Mouse (Mus musculus) stomach, embryonic 14.5 days (tissue): Measurements from ENCODE around the gene Sox9. TPM values are rescaled to one million over a fixed set of nuclear protein-coding genes. Genes with fewer than 3 reads are reported as not detected.

ENCODE experiments used
- ATAC-seq: fragments of 200-750 bp; cut with Nextera tagmentation; 2 replicates; pipeline ENCODE4 v1.8.0; 2017; ENCODE audit warnings: low read depth, moderate TSS enrichment; ENCODE audit not compliant: insufficient number of reproducible peaks, insufficient read depth, low FRiP score
- H3K27ac ChIP-seq: fragments of 300-500 bp; sonication (generic); 2 replicates; pipeline ENCODE4 v1.5.1; 2014; ENCODE audit warnings: mild to moderate bottlenecking, low read length, moderate library complexity, mixed read lengths
- H3K27me3 ChIP-seq: fragments of 300-500 bp; sonication (generic); 2 replicates; pipeline ENCODE4 v1.6.1; 2014; ENCODE audit warnings: low read length, control low read depth, mixed read lengths; ENCODE audit not compliant: control insufficient read depth, insufficient read depth
- H3K36me3 ChIP-seq: fragments of 300-500 bp; sonication (generic); 2 replicates; pipeline ENCODE4 v1.6.1; 2014; ENCODE audit warnings: mild to moderate bottlenecking, control low read depth, low read length, moderate library complexity, mixed read lengths; ENCODE audit not compliant: control insufficient read depth, insufficient read depth
- H3K4me1 ChIP-seq: fragments of 300-500 bp; sonication (generic); 2 replicates; pipeline ENCODE4 v1.6.1; 2014; ENCODE audit warnings: low read length, control low read depth, mixed read lengths; ENCODE audit not compliant: control insufficient read depth, insufficient read depth
- H3K4me2 ChIP-seq: fragments of 300-500 bp; sonication (generic); replicated peaks from 2 replicates; pipeline ENCODE4 v1.6.1; 2014; ENCODE audit warnings: low read depth, low read length, control low read depth
- H3K4me3 ChIP-seq: fragments of 300-500 bp; sonication (generic); 2 replicates; pipeline ENCODE4 v1.5.1; 2014; ENCODE audit warnings: low read depth, low read length, control low read depth
- H3K9ac ChIP-seq: fragments of 300-500 bp; sonication (generic); replicated peaks from 2 replicates; pipeline ENCODE4 v1.6.1; 2014; ENCODE audit warnings: low read depth, mild to moderate bottlenecking, control low read depth, low read length, moderate library complexity, mixed read lengths
- H3K9me3 ChIP-seq: fragments of 300-500 bp; sonication (generic); 2 replicates; pipeline ENCODE4 v1.6.1; 2016; ENCODE audit warnings: low read depth, low read length, control low read depth; ENCODE audit not compliant: control insufficient read depth
- WGBS: fragments of 180-500 bp; shearing (Covaris S2); extraction: QIAGEN DNeasy Blood & Tissue Kit; methylation state at CpG from one replicate; pipeline ENCODE4 v1.1.7; 2014; 5-methylcytosine and 5-hydroxymethylcytosine counted together
- polyA plus RNA-seq: library from polyadenylated mRNA; unstranded; fragments of >200 nt; fragmentation: Nextera tagmentation; extraction: Ambion mirVana; gene quantifications from 2 replicates; pipeline ENCODE4 v1.2.1, GENCODE M21; 2014

Sox9 gene
- polyA plus RNA-seq, 1 experiment from 2014 or later: 35.2 TPM

DNA sequence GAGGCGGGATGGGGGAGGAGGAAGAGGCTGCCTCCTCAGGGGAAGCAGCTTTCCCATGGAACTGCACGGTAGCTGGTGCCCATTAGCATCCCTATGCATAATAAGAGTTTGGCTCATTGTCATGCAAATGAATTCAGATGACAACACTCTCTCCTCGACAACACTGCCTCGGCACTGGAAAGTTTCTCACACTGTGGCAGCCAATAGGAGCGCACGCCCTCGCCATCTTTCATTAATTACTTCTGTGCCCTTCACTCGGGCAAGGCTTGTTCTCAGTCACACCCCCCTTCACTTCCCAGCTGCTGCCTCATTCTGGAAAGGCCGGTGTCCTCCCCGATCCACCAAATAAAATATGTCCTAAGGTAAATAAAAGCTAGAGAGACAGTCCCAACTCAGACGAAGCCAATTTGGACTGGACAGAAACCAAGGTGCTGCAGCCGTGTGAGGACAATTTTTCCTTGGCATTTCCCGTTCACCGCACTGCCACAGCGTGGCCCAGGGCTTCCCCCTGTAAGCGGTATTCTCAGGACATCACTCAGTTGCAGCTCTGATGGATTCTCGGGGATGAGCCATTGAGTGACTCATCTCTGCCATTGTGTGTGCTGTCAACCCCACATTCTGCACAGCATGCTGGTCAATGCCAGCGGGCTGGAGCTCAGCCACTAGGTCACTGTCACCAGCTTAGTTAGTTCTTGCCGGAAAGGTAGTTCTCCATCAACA, 29.3 kb downstream of the Sox9 start:
- no peaks in the 10 kb centered on the region for H3K27me3 ChIP-seq
- peak overlapping the region; percentile 43 for H3K4me2 ChIP-seq
- H3K36me3 ChIP-seq: no peaks in the 10 kb centered on the region
- ATAC-seq: no peak
- 7% methylated on average over 19 of the region's 19 CpGs for WGBS
- no peak overlapping the region for H3K27ac ChIP-seq
- peak overlapping the region; percentile 14 for H3K4me3 ChIP-seq
- 0 out of 2 replicates have a peak, but pooled peaks cover 9% of the 10 kb centered on the region for H3K4me1 ChIP-seq
- H3K9me3 ChIP-seq: no peaks in the 10 kb centered on the region
- no peak overlapping the region for H3K9ac ChIP-seq

DNA sequence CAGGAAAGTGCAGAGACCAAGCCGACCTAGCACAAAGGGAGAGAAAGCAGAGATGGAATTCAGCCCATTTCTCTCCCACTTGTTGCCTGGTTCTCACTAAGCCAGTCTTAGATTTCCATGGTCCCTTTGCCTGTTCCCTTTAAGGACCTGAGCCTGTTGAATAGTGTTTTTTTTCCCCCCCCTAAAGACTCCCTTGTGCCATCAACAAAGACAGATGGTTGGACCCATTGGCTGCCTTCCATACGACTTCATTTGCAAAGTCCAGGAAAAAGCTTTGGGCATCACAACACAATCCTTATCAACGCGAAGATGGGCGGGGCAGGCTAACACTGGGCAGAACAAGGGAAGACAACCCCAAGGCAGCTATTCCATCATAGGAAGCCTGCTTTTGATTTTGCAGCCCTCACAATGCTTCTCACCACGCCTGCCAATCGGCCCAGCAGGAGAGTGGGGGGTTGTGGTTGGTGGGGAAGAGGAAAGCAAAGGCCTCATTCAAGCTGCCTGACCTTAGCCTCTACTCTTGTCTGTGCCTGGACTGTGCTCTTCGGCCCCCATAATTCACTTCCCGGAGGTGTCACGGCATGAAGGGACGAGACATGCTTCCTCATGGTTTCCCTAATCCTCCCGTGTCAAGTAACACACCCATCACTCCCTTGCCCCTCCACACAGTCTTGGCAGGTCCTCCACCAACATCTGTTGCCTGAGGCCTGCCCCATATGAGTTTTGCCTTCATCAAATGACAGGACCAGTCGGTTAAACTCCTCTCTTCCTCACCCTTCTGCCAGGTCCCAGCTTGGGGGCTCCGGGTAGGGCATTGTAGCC, 36.0 kb downstream of the Sox9 start:
- Histone ChIP-seq H3K9me3 (no peaks in the 10 kb centered on the region), H3K4me3 (no peak overlapping the region), H3K27me3 (no peaks in the 10 kb centered on the region), H3K27ac (no peak overlapping the region), H3K4me2 (no peak overlapping the region), H3K9ac (no peak overlapping the region), H3K4me1 (0 out of 2 replicates have a peak, but pooled peaks cover 2% of the 10 kb centered on the region), H3K36me3 (no peaks in the 10 kb centered on the region)
- WGBS: 44% methylated on average over 14 of the region's 14 CpGs
- no peak for ATAC-seq

DNA sequence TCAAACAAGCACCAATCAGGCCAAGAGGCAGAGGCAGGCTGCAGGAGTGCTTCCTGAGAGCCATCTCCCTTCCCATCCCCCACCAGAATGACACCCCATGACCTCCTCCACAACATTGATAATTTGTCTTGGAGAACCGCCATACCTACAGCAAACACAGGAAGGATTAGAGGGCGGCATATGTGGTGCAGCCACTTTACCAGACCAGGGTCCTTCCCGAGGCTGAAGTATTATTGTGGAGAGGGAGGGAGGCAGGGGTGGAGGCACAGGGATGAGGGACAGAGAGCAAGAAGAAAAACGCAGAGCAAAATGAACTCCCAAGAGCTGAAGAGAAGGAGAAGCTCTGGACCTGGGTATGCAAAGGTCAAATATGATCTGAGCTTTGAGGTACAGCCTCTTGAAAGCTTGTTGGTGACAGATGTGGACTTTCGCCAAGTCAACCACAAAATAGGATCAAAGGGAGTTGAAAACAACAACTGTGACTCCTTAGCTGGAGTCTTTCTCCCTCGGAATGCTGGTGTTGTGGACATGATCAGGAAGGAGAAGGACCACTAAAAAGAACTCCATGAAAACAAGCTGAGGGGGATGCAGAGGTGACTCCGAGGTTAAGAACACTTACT, 36.7 kb downstream of the Sox9 start:
- H3K9me3 ChIP-seq: no peaks in the 10 kb centered on the region
- WGBS: 38% methylated on average over 7 of the region's 7 CpGs
- no peaks in the 10 kb centered on the region for H3K27me3 ChIP-seq
- no peak for ATAC-seq
- H3K9ac ChIP-seq: no peak overlapping the region
- no peak overlapping the region for H3K4me2 ChIP-seq
- no peak overlapping the region for H3K27ac ChIP-seq
- H3K4me3 ChIP-seq: no peak overlapping the region
- no peaks in the 10 kb centered on the region for H3K36me3 ChIP-seq
- 0 out of 2 replicates have a peak, but pooled peaks cover 2% of the 10 kb centered on the region for H3K4me1 ChIP-seq

DNA sequence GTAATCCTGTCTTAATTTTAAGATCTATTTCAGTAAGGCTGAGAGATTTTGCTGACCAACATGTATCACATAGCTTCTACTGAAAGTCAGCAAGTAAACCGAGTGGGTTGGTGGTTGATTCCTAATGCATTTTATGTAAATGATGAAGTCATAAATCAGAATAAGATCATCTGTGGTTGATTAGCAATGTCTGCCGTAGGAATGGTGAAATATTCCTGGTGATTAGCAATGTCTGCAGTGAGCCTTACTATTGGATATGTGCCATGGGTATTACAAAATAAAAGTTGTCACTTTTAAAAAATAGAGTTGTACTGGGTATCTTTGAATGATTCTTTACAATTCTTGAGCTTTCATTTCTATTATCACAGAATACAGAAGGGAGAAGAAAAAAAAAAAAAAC, 39.5 kb downstream of the Sox9 start:
- H3K9me3 ChIP-seq: no peaks in the 10 kb centered on the region
- H3K27me3 ChIP-seq: no peaks in the 10 kb centered on the region
- 67% methylated on average over 2 of the region's 2 CpGs for WGBS
- H3K4me2 ChIP-seq: no peak overlapping the region
- no peak overlapping the region for H3K27ac ChIP-seq
- 0 out of 2 replicates have a peak, but pooled peaks cover 2% of the 10 kb centered on the region for H3K4me1 ChIP-seq
- H3K4me3 ChIP-seq: no peak overlapping the region
- no peaks in the 10 kb centered on the region for H3K36me3 ChIP-seq
- no peak overlapping the region for H3K9ac ChIP-seq
- ATAC-seq: no peak

DNA sequence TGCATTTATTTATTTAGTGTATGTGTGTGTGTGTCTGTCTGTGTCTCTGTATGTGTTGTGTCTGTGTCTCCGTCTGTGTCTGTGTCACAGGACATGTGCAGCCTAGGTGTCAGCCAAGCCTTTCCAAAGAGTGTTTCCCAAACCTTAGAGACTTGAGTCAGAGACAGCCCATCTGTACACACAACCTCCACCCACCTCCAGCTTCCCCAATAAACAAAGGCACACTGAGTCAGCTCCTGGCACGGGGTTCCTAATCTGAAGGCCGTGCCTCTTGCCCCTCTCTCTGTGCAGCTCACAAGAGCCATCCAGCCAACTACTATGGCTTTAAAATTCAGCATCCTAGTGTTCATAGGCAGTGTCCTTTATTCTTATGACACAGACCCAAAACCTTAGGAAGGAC, 42.1 kb downstream of the Sox9 start:
- Histone ChIP-seq H3K27ac (no peak overlapping the region), H3K36me3 (no peaks in the 10 kb centered on the region), H3K4me3 (no peak overlapping the region), H3K4me1 (no peaks in the 10 kb centered on the region), H3K4me2 (no peak overlapping the region), H3K9me3 (no peaks in the 10 kb centered on the region), H3K9ac (no peak overlapping the region), H3K27me3 (no peaks in the 10 kb centered on the region)
- no peak for ATAC-seq
- 61% methylated on average over 3 of the region's 3 CpGs for WGBS

DNA sequence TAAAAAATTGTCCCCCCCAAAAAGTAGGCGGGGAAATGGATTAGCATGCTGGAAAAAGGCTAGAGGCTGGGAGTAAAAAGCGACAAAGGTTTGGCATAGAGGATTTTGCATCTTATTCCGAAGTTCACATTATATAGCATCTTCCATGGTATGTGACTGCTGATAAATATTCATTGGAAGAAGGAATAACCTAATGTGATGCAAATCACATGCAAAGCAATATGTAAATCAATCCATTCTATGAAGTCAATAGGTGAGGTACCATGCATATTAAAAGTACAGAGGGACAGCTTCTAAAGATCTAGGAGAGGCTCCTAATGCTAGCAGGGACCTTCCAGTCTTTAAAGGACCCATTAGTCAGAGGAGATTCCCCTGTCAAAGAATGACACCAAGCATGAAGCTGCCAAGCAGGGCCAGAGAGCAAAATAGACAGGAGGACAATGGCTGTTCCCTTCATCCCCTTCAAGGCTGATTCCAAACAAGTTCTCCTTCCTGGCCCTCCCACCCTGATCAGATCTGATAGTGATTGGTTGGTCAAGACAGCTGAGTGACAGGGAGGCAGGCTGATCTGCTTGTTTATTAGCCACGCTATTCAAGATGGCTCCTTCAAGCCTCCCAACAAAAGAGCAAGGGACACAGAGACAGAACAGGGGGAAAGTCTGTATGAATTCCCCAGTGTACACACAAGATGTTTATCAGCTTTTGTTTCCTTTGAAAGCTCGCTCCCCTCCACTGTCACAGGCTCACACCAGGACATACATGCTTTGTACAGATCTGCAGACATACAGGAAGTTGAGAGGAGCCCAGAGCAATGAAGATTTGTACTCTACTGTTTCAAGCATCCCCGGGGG, 44.4 kb downstream of the Sox9 start:
- no peaks in the 10 kb centered on the region for H3K4me1 ChIP-seq
- no peak overlapping the region for H3K9ac ChIP-seq
- no peak overlapping the region for H3K27ac ChIP-seq
- no peaks in the 10 kb centered on the region for H3K27me3 ChIP-seq
- no peaks in the 10 kb centered on the region for H3K9me3 ChIP-seq
- H3K4me2 ChIP-seq: no peak overlapping the region
- ATAC-seq: no peak
- WGBS: 74% methylated on average over 6 of the region's 6 CpGs
- H3K4me3 ChIP-seq: no peak overlapping the region
- no peaks in the 10 kb centered on the region for H3K36me3 ChIP-seq

DNA sequence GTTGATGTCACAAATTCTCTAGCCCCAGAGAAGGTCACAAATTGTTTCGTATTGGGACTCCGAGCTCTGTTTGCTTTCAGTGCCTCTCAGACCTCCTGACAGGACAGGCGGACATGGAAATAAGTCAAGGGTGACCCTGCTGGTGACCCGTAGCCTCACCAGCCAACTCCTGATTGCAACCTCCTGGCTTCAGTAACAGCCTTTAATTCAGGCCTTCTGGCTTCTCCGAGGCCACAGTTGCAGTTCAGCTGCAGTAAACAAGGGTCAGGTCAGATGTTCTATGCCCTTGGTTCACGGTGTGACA, 45.0 kb downstream of the Sox9 start:
- no peaks in the 10 kb centered on the region for H3K27me3 ChIP-seq
- no peak overlapping the region for H3K4me3 ChIP-seq
- no peaks in the 10 kb centered on the region for H3K9me3 ChIP-seq
- H3K36me3 ChIP-seq: no peaks in the 10 kb centered on the region
- H3K4me2 ChIP-seq: no peak overlapping the region
- no peaks in the 10 kb centered on the region for H3K4me1 ChIP-seq
- no peak for ATAC-seq
- WGBS: 32% methylated on average over 6 of the region's 6 CpGs
- no peak overlapping the region for H3K27ac ChIP-seq
- no peak overlapping the region for H3K9ac ChIP-seq
